Comparison of ENCODE assay signal across 8 mouse cellular contexts in the genomic region with DNA sequence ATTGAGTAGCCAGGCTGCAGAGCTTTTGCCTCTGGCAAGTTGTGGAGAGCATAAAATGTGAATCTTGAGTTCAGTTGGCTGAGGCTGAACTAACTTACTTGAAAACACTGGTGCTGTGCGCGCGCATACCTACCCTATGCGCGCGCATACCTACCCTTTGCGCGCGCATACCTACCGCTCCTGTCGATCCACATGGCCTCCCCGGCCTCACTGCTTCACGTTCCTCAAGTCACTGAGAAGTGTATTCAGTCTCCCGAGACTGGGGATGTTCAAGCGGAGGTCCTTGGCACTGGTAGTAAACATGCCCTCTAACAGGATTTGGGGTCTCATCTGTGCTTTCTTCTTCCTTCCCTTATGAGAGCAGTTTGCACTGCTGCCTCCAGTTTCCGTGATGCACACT. TPM values are rescaled to one million over a fixed set of nuclear protein-coding genes. Genes with fewer than 3 reads are reported as not detected.
DNase-seq lines count a peak whose midpoint lies in the region; ATAC-seq lines count a peak whose summit lies in the region.

No protein-coding gene starts in this region.

- H3K9ac ChIP-seq in kidney, embryonic 14.5 days (ENCODE audit: low read depth, low read length), result peak overlapping the region; percentile 19; the same call in 1 of the 2 replicates

- H3K27ac ChIP-seq in kidney, embryonic 14.5 days (ENCODE audit: low read depth, low read length), result no peak overlapping the region

- H3K4me2 ChIP-seq in kidney, embryonic 14.5 days (replicated peaks; ENCODE audit: low read depth, low read length), result peak overlapping the region; percentile 38

- intact Hi-C loops in heart, postnatal 10 days (cut with DNase I), result no loop called here

- 43% methylated on average over 16 of the region's 16 CpGs for WGBS in kidney, embryonic 14.5 days

- DNase-seq in kidney, postnatal 36 days, result no peak
- peak; percentile 97 for DNase-seq in ZHBTc4 (ENCODE audit: low read depth, low spot score)
- DNase-seq in heart, postnatal 10 days, result peak; percentile 28 to 49
- DNase-seq in lung, postnatal 10 days, result peak; percentile 22
- DNase-seq in thymus, postnatal 36 days, result peak; percentile 55 to 63
- no peak for DNase-seq in ovary, postnatal 14 days (ENCODE audit: low spot score)
- no peak for DNase-seq in natural killer cell, adult 2 months (ENCODE audit: low spot score in 2 of 2)

- no peaks in the 10 kb centered on the region for H3K4me1 ChIP-seq in kidney, embryonic 14.5 days (ENCODE audit: control insufficient read depth, insufficient read depth, low read length)

- no peaks in the 10 kb centered on the region for H3K9me3 ChIP-seq in kidney, embryonic 14.5 days (ENCODE audit: control insufficient read depth, low read length)

- H3K27me3 ChIP-seq in kidney, embryonic 14.5 days (ENCODE audit: control insufficient read depth, insufficient read depth, low read length), result no peaks in the 10 kb centered on the region

- H3K36me3 ChIP-seq in kidney, embryonic 14.5 days (ENCODE audit: control insufficient read depth, insufficient read depth, low read length), result no peaks in the 10 kb centered on the region

- ATAC-seq in kidney, embryonic 14.5 days (ENCODE audit: low FRiP score, low TSS enrichment), result no peak; the same call in 1 of the 2 replicates

- H3K4me3 ChIP-seq in kidney, embryonic 14.5 days (ENCODE audit: low read length), result peak overlapping the region; percentile 30

RNA-seq across cellular contexts. Expression of gene Slc24a1, which starts 32.8 kb away (rescaled TPM):
- not detected in 2 replicates for polyA plus RNA-seq in kidney, embryonic 14.5 days (2014; fragmentation: Nextera tagmentation; extraction: Ambion mirVana)
- under 1 TPM; 0.07 to 0.22 TPM for total RNA-seq in heart, postnatal 10 days (2021)

RNA-seq across cellular contexts. Expression of gene Ints14, which starts 42.1 kb away (rescaled TPM):
- polyA plus RNA-seq in kidney, embryonic 14.5 days (2014; fragmentation: Nextera tagmentation; extraction: Ambion mirVana), result 41.4 and 71.6 TPM in 2 replicates
- total RNA-seq in heart, postnatal 10 days (2021), result 10 to 100 TPM; 25.7 to 27.0 TPM

Comparison
In these comparisons a context has a peak if more than half of its experiments do, and no peak if none do; other contexts are left out.
1. DNase-seq: peak in ZHBTc4 (single experiment), heart, postnatal 10 days (2 of 2), lung, postnatal 10 days (single experiment) and thymus, postnatal 36 days (2 of 2); none in kidney, postnatal 36 days (0 of 2), ovary, postnatal 14 days (single experiment) and natural killer cell, adult 2 months (0 of 2).